Mouse (Mus musculus) kidney, embryonic 14.5 days (tissue): ENCODE data around the gene 1600014C10Rik. TPM values are rescaled to one million over a fixed set of nuclear protein-coding genes. Genes with fewer than 3 reads are reported as not detected.

Source experiments
- ATAC-seq: fragments of 200-750 bp; cut with Nextera tagmentation; 2 replicates; pipeline ENCODE4 v1.8.0; 2017; ENCODE audit warnings: moderate number of reproducible peaks, mild to moderate bottlenecking, moderate TSS enrichment, moderate library complexity; ENCODE audit not compliant: low FRiP score, low TSS enrichment
- H3K27ac ChIP-seq: fragments of 300-500 bp; sonication (generic); 2 replicates; pipeline ENCODE4 v1.5.1; 2014; ENCODE audit warnings: low read depth, mild to moderate bottlenecking, low read length, moderate library complexity, mixed read lengths
- H3K27me3 ChIP-seq: fragments of 300-500 bp; sonication (generic); 2 replicates; pipeline ENCODE4 v1.6.1; 2014; ENCODE audit warnings: mild to moderate bottlenecking, low read length; ENCODE audit not compliant: control insufficient read depth, insufficient read depth
- H3K36me3 ChIP-seq: fragments of 300-500 bp; sonication (generic); 2 replicates; pipeline ENCODE4 v1.6.1; 2014; ENCODE audit warnings: low read length, mixed read lengths; ENCODE audit not compliant: control insufficient read depth, insufficient read depth
- H3K4me1 ChIP-seq: fragments of 300-500 bp; sonication (generic); 2 replicates; pipeline ENCODE4 v1.6.1; 2014; ENCODE audit warnings: low read length, mixed read lengths; ENCODE audit not compliant: control insufficient read depth, insufficient read depth
- H3K4me2 ChIP-seq: fragments of 300-500 bp; sonication (generic); replicated peaks from 2 replicates; pipeline ENCODE4 v1.6.1; 2014; ENCODE audit warnings: low read depth, mild to moderate bottlenecking, low read length
- H3K4me3 ChIP-seq: fragments of 300-500 bp; sonication (generic); 2 replicates; pipeline ENCODE4 v1.5.1; 2014; ENCODE audit warnings: mild to moderate bottlenecking, low read length
- H3K9ac ChIP-seq: fragments of 300-500 bp; sonication (generic); 2 replicates; pipeline ENCODE4 v1.6.1; 2014; ENCODE audit warnings: low read depth, mild to moderate bottlenecking, low read length, moderate library complexity
- H3K9me3 ChIP-seq: fragments of 300-500 bp; sonication (generic); 2 replicates; pipeline ENCODE4 v1.6.1; 2016; ENCODE audit warnings: low read length; ENCODE audit not compliant: control insufficient read depth
- WGBS: fragments of 180-500 bp; shearing (Covaris S2); extraction: QIAGEN DNeasy Blood & Tissue Kit; methylation state at CpG from one replicate; pipeline ENCODE4 v1.1.7; 2014; 5-methylcytosine and 5-hydroxymethylcytosine counted together
- polyA plus RNA-seq: library from polyadenylated mRNA; unstranded; fragments of >200 nt; fragmentation: Nextera tagmentation; extraction: Ambion mirVana; gene quantifications from 2 replicates; pipeline ENCODE4 v1.2.1, GENCODE M21; 2014

The 1600014C10Rik gene
- polyA plus RNA-seq, 1 experiment from 2014 or later, result 16.6 TPM

- no peaks in the 10 kb centered on the region for H3K36me3 ChIP-seq
- H3K27me3 ChIP-seq, result no peaks in the 10 kb centered on the region
- 0 out of 2 replicates have a peak, but pooled peaks cover 5% of the 10 kb centered on the region for H3K4me1 ChIP-seq
- WGBS, result 24% methylated on average over 3 of the region's 3 CpGs
- H3K4me3 ChIP-seq, result no peak overlapping the region
- no peak overlapping the region for H3K9ac ChIP-seq
- no peak for ATAC-seq
- H3K4me2 ChIP-seq, result no peak overlapping the region; the same call in 1 of the 2 replicates
- no peak overlapping the region for H3K27ac ChIP-seq
- peaks cover 5% of the 10 kb centered on the region; the same call in 1 of the 2 replicates for H3K9me3 ChIP-seq
Measured at GRCm38 (mm10) chr7:38201290-38201658, 18.3 kb downstream of the 1600014C10Rik start.

GRCm38 (mm10) chr7:38204314-38204713, 21.3 kb downstream of the 1600014C10Rik start:
- WGBS, result 90% methylated on average over 6 of the region's 6 CpGs
- H3K4me2 ChIP-seq, result no peak overlapping the region
- H3K27ac ChIP-seq, result no peak overlapping the region
- peaks cover 5% of the 10 kb centered on the region; the same call in 1 of the 2 replicates for H3K9me3 ChIP-seq
- ATAC-seq, result no peak
- 0 out of 2 replicates have a peak, but pooled peaks cover 5% of the 10 kb centered on the region for H3K4me1 ChIP-seq
- H3K36me3 ChIP-seq, result no peaks in the 10 kb centered on the region
- no peaks in the 10 kb centered on the region for H3K27me3 ChIP-seq
- H3K4me3 ChIP-seq, result no peak overlapping the region
- no peak overlapping the region for H3K9ac ChIP-seq

GRCm38 (mm10) chr7:38205801-38206200, 22.8 kb downstream of the 1600014C10Rik start:
- no peak overlapping the region for H3K4me2 ChIP-seq
- peaks cover 5% of the 10 kb centered on the region; the same call in 1 of the 2 replicates for H3K9me3 ChIP-seq
- no peak overlapping the region for H3K27ac ChIP-seq
- H3K4me3 ChIP-seq, result no peak overlapping the region
- no peaks in the 10 kb centered on the region for H3K27me3 ChIP-seq
- 31% methylated on average over 2 of the region's 2 CpGs for WGBS
- 0 out of 2 replicates have a peak, but pooled peaks cover under 1% of the 10 kb centered on the region for H3K4me1 ChIP-seq
- no peak for ATAC-seq
- H3K36me3 ChIP-seq, result no peaks in the 10 kb centered on the region
- no peak overlapping the region for H3K9ac ChIP-seq

GRCm38 (mm10) chr7:38206564-38206963, 23.5 kb downstream of the 1600014C10Rik start:
- no peak for ATAC-seq

GRCm38 (mm10) chr7:38208969-38209368, 26.0 kb downstream of the 1600014C10Rik start:
- H3K9me3 ChIP-seq, result peaks cover 5% of the 10 kb centered on the region; the same call in 1 of the 2 replicates
- no peak for ATAC-seq
- H3K9ac ChIP-seq, result no peak overlapping the region
- no peaks in the 10 kb centered on the region for H3K4me1 ChIP-seq
- no peak overlapping the region for H3K27ac ChIP-seq
- no peaks in the 10 kb centered on the region for H3K27me3 ChIP-seq
- 69% methylated on average over 3 of the region's 3 CpGs for WGBS
- no peaks in the 10 kb centered on the region for H3K36me3 ChIP-seq
- H3K4me3 ChIP-seq, result no peak overlapping the region
- no peak overlapping the region for H3K4me2 ChIP-seq

More at GRCm38 (mm10) chr7:38206564-38206963, 23.5 kb downstream of the 1600014C10Rik start:
- peaks cover 5% of the 10 kb centered on the region; the same call in 1 of the 2 replicates for H3K9me3 ChIP-seq
- no peaks in the 10 kb centered on the region for H3K4me1 ChIP-seq
- H3K9ac ChIP-seq, result no peak overlapping the region
- H3K27me3 ChIP-seq, result no peaks in the 10 kb centered on the region
- H3K4me2 ChIP-seq, result no peak overlapping the region
- H3K4me3 ChIP-seq, result no peak overlapping the region
- no peak overlapping the region for H3K27ac ChIP-seq
- 73% methylated on average over 3 of the region's 3 CpGs for WGBS
- H3K36me3 ChIP-seq, result no peaks in the 10 kb centered on the region

- no peak for ATAC-seq
- no peak overlapping the region for H3K4me3 ChIP-seq
- H3K4me1 ChIP-seq, result no peaks in the 10 kb centered on the region
- H3K9me3 ChIP-seq, result no peaks in the 10 kb centered on the region
- no peak overlapping the region for H3K4me2 ChIP-seq
- WGBS, result 66% methylated on average over 11 of the region's 11 CpGs
- H3K27ac ChIP-seq, result no peak overlapping the region
- no peaks in the 10 kb centered on the region for H3K36me3 ChIP-seq
- H3K9ac ChIP-seq, result no peak overlapping the region
- no peaks in the 10 kb centered on the region for H3K27me3 ChIP-seq
Measured at GRCm38 (mm10) chr7:38209478-38210152, 26.6 kb downstream of the 1600014C10Rik start.

- no peak overlapping the region for H3K4me2 ChIP-seq
- H3K9ac ChIP-seq, result no peak overlapping the region
- H3K9me3 ChIP-seq, result no peaks in the 10 kb centered on the region
- no peak overlapping the region for H3K4me3 ChIP-seq
- no peak overlapping the region for H3K27ac ChIP-seq
- H3K36me3 ChIP-seq, result no peaks in the 10 kb centered on the region
- ATAC-seq, result no peak
- 20% methylated on average over 3 of the region's 3 CpGs for WGBS
- H3K27me3 ChIP-seq, result no peaks in the 10 kb centered on the region
- no peaks in the 10 kb centered on the region for H3K4me1 ChIP-seq
Measured at GRCm38 (mm10) chr7:38212651-38213062, 29.6 kb downstream of the 1600014C10Rik start.

GRCm38 (mm10) chr7:38214473-38215214, 31.6 kb downstream of the 1600014C10Rik start:
- Histone ChIP-seq H3K4me3 (no peak overlapping the region), H3K27ac (no peak overlapping the region), H3K9me3 (no peaks in the 10 kb centered on the region), H3K27me3 (no peaks in the 10 kb centered on the region), H3K9ac (no peak overlapping the region), H3K4me1 (no peaks in the 10 kb centered on the region), H3K4me2 (no peak overlapping the region), H3K36me3 (no peaks in the 10 kb centered on the region)
- ATAC-seq, result no peak
- 69% methylated on average over 5 of the region's 5 CpGs for WGBS

GRCm38 (mm10) chr7:38215281-38215680, 32.3 kb downstream of the 1600014C10Rik start:
- H3K9me3 ChIP-seq, result no peaks in the 10 kb centered on the region
- no peak overlapping the region for H3K27ac ChIP-seq
- H3K27me3 ChIP-seq, result no peaks in the 10 kb centered on the region
- H3K36me3 ChIP-seq, result peaks cover 3% of the 10 kb centered on the region; the same call in 1 of the 2 replicates
- H3K4me3 ChIP-seq, result no peak overlapping the region
- no peak overlapping the region for H3K4me2 ChIP-seq
- no peaks in the 10 kb centered on the region for H3K4me1 ChIP-seq
- ATAC-seq, result no peak
- 68% methylated on average over 7 of the region's 7 CpGs for WGBS
- H3K9ac ChIP-seq, result no peak overlapping the region
